Mouse (Mus musculus) liver, embryonic 11.5 days (tissue): ENCODE measurements at regions not wholly inside any gene's neighbourhood (a gene's known extent, or its start where the extent isn't known, plus 50 kb on each side); places are given as distances from the start of the nearest gene placed in this dataset.

Experiments used
- ATAC-seq: fragments of 200-750 bp; cut with Nextera tagmentation; replicated peaks from 2 replicates; pipeline ENCODE4 v1.8.0; 2017; ENCODE audit warnings: moderate number of reproducible peaks, mild to moderate bottlenecking, moderate TSS enrichment, moderate library complexity; ENCODE audit not compliant: low FRiP score
- DNase-seq: peaks from one replicate; pipeline ENCODE4 v3.0.0-alpha.2; 2017; ENCODE audit warnings: low spot score
- H3K27ac ChIP-seq: fragments of 300-500 bp; sonication (generic); 2 replicates; pipeline ENCODE4 v1.5.1; 2014; ENCODE audit warnings: mild to moderate bottlenecking, low read depth, low read length, control low read depth
- H3K27me3 ChIP-seq: fragments of 300-500 bp; sonication (generic); replicated peaks from 2 replicates; pipeline ENCODE4 v1.6.1; 2014; ENCODE audit warnings: low read length, mixed read lengths; ENCODE audit not compliant: control insufficient read depth, insufficient read depth
- H3K36me3 ChIP-seq: fragments of 300-500 bp; sonication (generic); 2 replicates; pipeline ENCODE4 v1.6.1; 2014; ENCODE audit warnings: mild to moderate bottlenecking, low read length, moderate library complexity, mixed read lengths; ENCODE audit not compliant: control insufficient read depth, insufficient read depth
- H3K4me1 ChIP-seq: fragments of 300-500 bp; sonication (generic); replicated peaks from 2 replicates; pipeline ENCODE4 v1.6.1; 2014; ENCODE audit warnings: low read length, mixed read lengths; ENCODE audit not compliant: control insufficient read depth, insufficient read depth
- H3K4me2 ChIP-seq: fragments of 300-500 bp; sonication (generic); 2 replicates; pipeline ENCODE4 v1.6.1; 2014; ENCODE audit warnings: mild to moderate bottlenecking, control low read depth, moderate library complexity
- H3K4me3 ChIP-seq: fragments of 300-500 bp; sonication (generic); 2 replicates; pipeline ENCODE4 v1.5.1; 2014; ENCODE audit warnings: low read depth, low read length, control low read depth
- H3K9ac ChIP-seq: fragments of 300-500 bp; sonication (generic); 2 replicates; pipeline ENCODE4 v1.6.1; 2014; ENCODE audit warnings: low read depth, low read length, control low read depth
- H3K9me3 ChIP-seq: fragments of 300-500 bp; sonication (generic); 2 replicates; pipeline ENCODE4 v1.6.1; 2016; ENCODE audit warnings: low read length, inconsistent platforms, mixed read lengths; ENCODE audit not compliant: control insufficient read depth
- WGBS: fragments of 180-500 bp; shearing (Covaris S2); extraction: QIAGEN DNeasy Blood & Tissue Kit; methylation state at CpG from one replicate; pipeline ENCODE4 v1.1.7; 2014; 5-methylcytosine and 5-hydroxymethylcytosine counted together

DNA sequence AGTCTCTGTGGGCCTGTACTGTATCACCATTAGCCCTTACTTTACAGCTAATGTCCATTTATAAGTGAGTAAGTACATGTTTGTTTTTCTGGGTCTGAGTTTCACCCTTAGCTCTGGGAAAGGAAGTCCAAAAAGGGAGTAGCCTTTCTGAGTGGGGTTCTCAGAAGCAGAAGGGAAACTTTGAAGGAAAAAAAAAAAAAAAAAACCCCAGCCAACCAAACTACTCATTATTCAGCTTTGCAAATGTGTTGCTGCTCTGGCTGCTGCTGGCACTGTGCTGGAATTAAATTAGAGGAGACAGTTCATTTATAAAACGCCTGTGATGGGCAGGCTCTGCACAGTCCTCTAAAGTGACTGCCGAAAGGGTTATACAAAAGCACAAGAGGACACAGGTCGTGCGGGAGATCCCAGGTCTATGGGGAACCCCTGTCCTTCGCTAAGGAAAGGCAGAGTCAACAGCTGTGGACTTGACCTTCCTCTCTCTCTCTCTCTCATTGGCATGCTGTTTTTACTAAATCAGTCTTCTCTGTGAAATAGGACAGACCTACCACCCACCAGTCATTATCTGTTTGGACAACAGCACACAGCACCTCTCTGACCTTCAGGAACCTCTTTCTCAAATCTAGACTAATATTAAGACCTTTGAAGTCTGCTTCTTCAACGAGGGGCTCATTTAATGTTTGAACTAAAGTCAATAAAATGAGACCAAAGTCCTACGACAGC is 165.4 kb downstream of the Cd47 start:
- Histone ChIP-seq H3K4me1 (peaks cover 10% of the 10 kb centered on the region; the same call in 1 of the 2 replicates), H3K36me3 (no peaks in the 10 kb centered on the region), H3K4me2 (no peak overlapping the region), H3K27ac (no peak overlapping the region), H3K27me3 (no peaks in the 10 kb centered on the region; the same call in 1 of the 2 replicates), H3K4me3 (no peak overlapping the region), H3K9me3 (no peaks in the 10 kb centered on the region), H3K9ac (no peak overlapping the region)
- DNase-seq (peak; percentile 34), ATAC-seq (peak; percentile 59)
- WGBS: 50% methylated on average over 7 of the region's 7 CpGs

GRCm38 (mm10) chr16:49966251-49966588 is 165.9 kb downstream of the Cd47 start:
- ATAC-seq (peak; percentile 63; the same call in 1 of the 2 replicates), DNase-seq (no peak)
- Histone ChIP-seq H3K27me3 (no peaks in the 10 kb centered on the region; the same call in 1 of the 2 replicates), H3K4me3 (no peak overlapping the region), H3K9ac (no peak overlapping the region), H3K27ac (no peak overlapping the region), H3K9me3 (no peaks in the 10 kb centered on the region), H3K36me3 (no peaks in the 10 kb centered on the region), H3K4me2 (no peak overlapping the region), H3K4me1 (peaks cover 10% of the 10 kb centered on the region; the same call in 1 of the 2 replicates)
- WGBS: 59% methylated on average over 2 of the region's 2 CpGs

DNA sequence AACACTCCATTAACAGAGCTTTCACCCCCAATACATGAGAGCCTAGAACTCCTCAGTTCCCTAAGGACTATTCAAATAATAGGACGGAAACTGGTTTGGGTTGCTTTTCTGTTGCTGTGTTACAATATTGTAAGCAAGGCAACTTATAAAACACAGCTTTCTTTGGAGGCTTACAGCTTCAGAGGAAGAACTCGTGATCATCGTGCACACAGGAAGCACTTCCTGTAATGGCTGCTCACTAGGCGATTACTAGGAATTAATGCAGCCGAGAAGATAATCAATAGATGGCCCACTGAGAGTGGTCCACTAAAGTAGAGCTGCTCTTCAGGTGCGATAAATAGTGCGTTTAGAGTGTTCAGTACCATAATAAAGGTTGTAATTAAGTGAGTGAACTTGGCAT is 166.8 kb downstream of the Cd47 start:
- Histone ChIP-seq H3K4me2 (no peak overlapping the region), H3K4me3 (no peak overlapping the region), H3K9ac (no peak overlapping the region), H3K9me3 (no peaks in the 10 kb centered on the region), H3K36me3 (no peaks in the 10 kb centered on the region), H3K4me1 (peaks cover 10% of the 10 kb centered on the region; the same call in 1 of the 2 replicates), H3K27ac (no peak overlapping the region), H3K27me3 (no peaks in the 10 kb centered on the region; the same call in 1 of the 2 replicates)
- ATAC-seq (no peak), DNase-seq (no peak)
- 79% methylated on average over 7 of the region's 7 CpGs for WGBS

- Histone ChIP-seq H3K27ac (no peak overlapping the region), H3K9ac (no peak overlapping the region), H3K4me2 (no peak overlapping the region), H3K4me3 (no peak overlapping the region), H3K27me3 (no peaks in the 10 kb centered on the region; the same call in 1 of the 2 replicates), H3K36me3 (no peaks in the 10 kb centered on the region), H3K4me1 (peaks cover 10% of the 10 kb centered on the region; the same call in 1 of the 2 replicates), H3K9me3 (no peaks in the 10 kb centered on the region)
- ATAC-seq (no peak), DNase-seq (no peak)
- WGBS: 76% methylated on average over 4 of the region's 4 CpGs
Observed at GRCm38 (mm10) chr16:49968291-49968870, 168.0 kb downstream of the Cd47 start.

GRCm38 (mm10) chr16:49969035-49969434 is 168.7 kb downstream of the Cd47 start:
- H3K4me2 ChIP-seq: no peak overlapping the region
- no peak overlapping the region for H3K4me3 ChIP-seq
- H3K27me3 ChIP-seq: no peaks in the 10 kb centered on the region; the same call in 1 of the 2 replicates
- DNase-seq (no peak), ATAC-seq (no peak)
- no peaks in the 10 kb centered on the region for H3K9me3 ChIP-seq
- H3K27ac ChIP-seq: no peak overlapping the region
- H3K4me1 ChIP-seq: peaks cover 10% of the 10 kb centered on the region; the same call in 1 of the 2 replicates
- no peaks in the 10 kb centered on the region for H3K36me3 ChIP-seq
- H3K9ac ChIP-seq: no peak overlapping the region
- WGBS: 84% methylated on average over 4 of the region's 4 CpGs

DNA sequence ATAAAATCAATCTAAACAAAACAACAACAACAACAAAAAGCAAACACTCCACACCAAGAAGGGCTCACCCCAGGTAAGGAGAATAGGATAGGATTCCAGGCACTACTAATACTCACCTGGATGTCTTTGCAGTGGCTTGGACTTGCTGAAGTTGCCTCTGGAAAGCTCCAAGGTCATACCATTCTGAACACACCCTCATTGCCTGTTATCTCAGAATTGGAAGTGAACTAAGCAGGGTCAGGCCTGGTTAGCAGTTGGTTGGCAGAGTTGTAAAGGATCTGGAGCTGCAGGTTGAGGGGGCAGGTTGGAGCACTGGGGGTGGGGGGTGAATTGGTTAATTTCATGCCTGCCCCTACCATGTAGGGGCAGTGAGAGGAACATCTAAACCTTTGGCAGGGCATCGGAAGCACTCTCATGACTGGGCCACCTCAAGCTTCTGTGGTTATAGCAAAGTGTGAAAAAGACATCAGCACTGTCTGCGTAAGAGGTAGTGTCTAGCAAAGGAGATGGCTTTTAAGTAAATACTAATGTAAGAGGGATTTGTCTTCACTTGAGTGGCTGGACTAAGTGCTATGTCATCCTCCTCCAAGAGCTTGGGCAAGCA is 169.5 kb downstream of the Cd47 start:
- Histone ChIP-seq H3K4me1 (peaks cover 2% of the 10 kb centered on the region; the same call in 1 of the 2 replicates), H3K9me3 (no peaks in the 10 kb centered on the region), H3K27me3 (no peaks in the 10 kb centered on the region), H3K27ac (no peak overlapping the region), H3K4me2 (no peak overlapping the region), H3K4me3 (no peak overlapping the region), H3K36me3 (no peaks in the 10 kb centered on the region), H3K9ac (no peak overlapping the region)
- no peak for DNase-seq
- no peak for ATAC-seq
- 86% methylated on average over 2 of the region's 2 CpGs for WGBS

- Histone ChIP-seq H3K9me3 (no peaks in the 10 kb centered on the region), H3K4me1 (no peaks in the 10 kb centered on the region), H3K36me3 (no peaks in the 10 kb centered on the region), H3K4me3 (no peak overlapping the region), H3K9ac (no peak overlapping the region), H3K4me2 (no peak overlapping the region), H3K27ac (no peak overlapping the region), H3K27me3 (no peaks in the 10 kb centered on the region)
- WGBS: 71% methylated on average over 2 of the region's 2 CpGs
- DNase-seq: no peak
- no peak for ATAC-seq
Observed at GRCm38 (mm10) chr16:49970297-49970804, 170.0 kb downstream of the Cd47 start.

GRCm38 (mm10) chr16:49971141-49971555 is 170.8 kb downstream of the Cd47 start:
- H3K9ac ChIP-seq: no peak overlapping the region
- H3K4me3 ChIP-seq: no peak overlapping the region
- DNase-seq (no peak), ATAC-seq (no peak)
- no peaks in the 10 kb centered on the region for H3K4me1 ChIP-seq
- no peaks in the 10 kb centered on the region for H3K9me3 ChIP-seq
- H3K4me2 ChIP-seq: no peak overlapping the region
- no peaks in the 10 kb centered on the region for H3K36me3 ChIP-seq
- WGBS: 80% methylated on average over 3 of the region's 3 CpGs
- H3K27me3 ChIP-seq: no peaks in the 10 kb centered on the region
- H3K27ac ChIP-seq: no peak overlapping the region
